Mouse (Mus musculus) olfactory bulb, adult 2 months (tissue): ENCODE measurements around the gene Ppp1r3e. TPM values are rescaled to one million over a fixed set of nuclear protein-coding genes. Genes with fewer than 3 reads are reported as not detected.

Experiments used
- H3K27ac ChIP-seq: fragments of 200-500 bp; 2 replicates; pipeline ENCODE4 v1.5.1; 2012; ENCODE audit warnings: low read depth, low read length; ENCODE audit not compliant: insufficient read depth
- H3K4me1 ChIP-seq: fragments of 200-500 bp; 2 replicates; pipeline ENCODE4 v1.6.1; 2012; ENCODE audit warnings: low read length; ENCODE audit not compliant: control insufficient read depth, insufficient read depth
- H3K4me3 ChIP-seq: fragments of 200-500 bp; 2 replicates; pipeline ENCODE4 v1.5.1; 2012; ENCODE audit warnings: mild to moderate bottlenecking, low read depth, low read length, moderate library complexity; ENCODE audit not compliant: insufficient read depth
- CTCF ChIP-seq: fragments of 200-500 bp; IDR thresholded peaks from 2 replicates; pipeline ENCODE4 v1.5.1; 2012; ENCODE audit warnings: low read depth, mild to moderate bottlenecking, low read length, moderate library complexity; ENCODE audit not compliant: insufficient read depth
- POLR2A ChIP-seq: fragments of 200-500 bp; IDR thresholded peaks from 2 replicates; pipeline ENCODE4 v1.6.1; 2012; ENCODE audit warnings: mild to moderate bottlenecking, low read depth, low read length, moderate library complexity; ENCODE audit not compliant: insufficient read depth
- WGBS: fragments of 180-500 bp; shearing (Covaris S2); methylation state at CpG from one replicate; pipeline ENCODE4 v1.1.7; 2018; 5-methylcytosine and 5-hydroxymethylcytosine counted together
- polyA plus RNA-seq: library from polyadenylated mRNA; stranded (reverse); fragments of >200 nt; gene quantifications from 2 replicates; pipeline ENCODE4 v1.2.4, GENCODE M21; 2012; ENCODE audit warnings: low replicate concordance; ENCODE audit not compliant: missing spikeins, insufficient read depth, insufficient read length

Ppp1r3e gene
- polyA plus RNA-seq, 1 experiment = not detected

DNA sequence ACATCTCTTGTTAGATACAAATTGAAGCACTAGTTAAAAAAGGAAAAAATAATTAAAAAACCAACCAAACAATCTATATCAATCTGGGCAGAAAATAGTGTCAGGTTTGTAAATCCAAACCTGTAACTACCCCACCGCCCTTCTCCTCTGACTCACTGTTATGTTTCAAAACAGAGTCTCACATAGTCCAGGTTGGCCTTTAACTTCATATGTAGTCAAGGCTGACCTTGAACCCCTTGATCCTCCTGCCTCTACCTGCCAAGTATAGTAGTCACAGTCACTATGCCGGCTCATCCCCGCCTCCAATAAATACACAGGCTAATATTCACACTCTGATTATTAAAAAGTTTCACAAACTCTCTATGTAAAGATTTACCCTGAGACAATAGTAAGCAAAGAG is 21.6 kb downstream of the Ppp1r3e start:
- Histone ChIP-seq H3K4me3 (no peak overlapping the region), H3K4me1 (0 out of 2 replicates have a peak, but pooled peaks cover 4% of the 10 kb centered on the region), H3K27ac (no peak overlapping the region)
- 93% methylated on average over 3 of the region's 3 CpGs for WGBS
- TF ChIP-seq POLR2A (no peak), CTCF (no peak)

- Histone ChIP-seq H3K27ac (no peak overlapping the region), H3K4me3 (no peak overlapping the region), H3K4me1 (no peaks in the 10 kb centered on the region)
- 3% methylated on average over 4 of the region's 4 CpGs for WGBS
- TF ChIP-seq CTCF = no peak
- TF ChIP-seq POLR2A = no peak
Measured at GRCm38 (mm10) chr14:54843461-54843860, 33.9 kb downstream of the Ppp1r3e start.

DNA sequence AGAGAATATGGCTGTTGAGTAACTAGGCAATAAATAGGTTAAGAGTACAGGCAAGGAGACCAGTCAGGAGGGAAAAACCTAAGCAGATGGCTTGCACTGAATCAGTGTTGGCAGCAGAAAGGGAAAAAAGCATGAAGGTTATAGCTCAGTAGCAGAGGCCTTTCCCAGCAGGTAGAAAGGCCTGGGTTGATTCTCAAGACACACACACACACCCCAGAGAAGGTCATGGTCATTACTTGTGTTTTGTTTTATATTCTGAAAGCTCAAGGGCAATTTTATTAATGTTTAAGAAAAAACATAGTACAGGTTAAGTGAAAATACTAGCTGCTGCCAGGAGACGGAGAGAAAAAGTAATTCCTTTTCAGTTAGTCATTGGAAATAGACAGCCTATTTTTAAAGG is 53.6 kb downstream of the Ppp1r3e start:
- TF ChIP-seq CTCF = no peak
- TF ChIP-seq POLR2A = no peak
- Histone ChIP-seq H3K4me1 (no peaks in the 10 kb centered on the region), H3K27ac (no peak overlapping the region), H3K4me3 (no peak overlapping the region)
- WGBS = 41% methylated on average over 1 of the region's 1 CpGs

Other genes with a start within 250 kb of the Ppp1r3e start
- gene Gm17606, start 236.6 kb downstream of the Ppp1r3e start, polyA plus RNA-seq = not detected in 2 replicates
- gene Cdh24, start 236.2 kb downstream of the Ppp1r3e start, polyA plus RNA-seq = not detected in 2 replicates
- gene 1700123O20Rik, start 191.3 kb downstream of the Ppp1r3e start, polyA plus RNA-seq = not detected in 2 replicates
- gene Acin1, start 190.6 kb downstream of the Ppp1r3e start, polyA plus RNA-seq = 835 TPM in 1 of 2 replicates, not detected in the other
- gene Gm29776, start 178.7 kb downstream of the Ppp1r3e start, polyA plus RNA-seq = not detected in 2 replicates
- gene Cebpe, start 165.4 kb downstream of the Ppp1r3e start, polyA plus RNA-seq = not detected in 2 replicates
- gene Slc7a8, start 95.6 kb downstream of the Ppp1r3e start, polyA plus RNA-seq = not detected in 2 replicates
- gene Rnf212b, start 63.4 kb downstream of the Ppp1r3e start, polyA plus RNA-seq = not detected in 2 replicates
- not detected in 2 replicates for gene Homez, start 6.6 kb downstream of the Ppp1r3e start, polyA plus RNA-seq
- 145 TPM in 1 of 2 replicates, not detected in the other for gene Bcl2l2, start 5.8 kb upstream of the Ppp1r3e start, polyA plus RNA-seq
- not detected in 2 replicates for gene Gm20521, start 5.9 kb upstream of the Ppp1r3e start, polyA plus RNA-seq
- gene Pabpn1, start 14.9 kb upstream of the Ppp1r3e start, polyA plus RNA-seq = not detected in 2 replicates
- gene Slc22a17, start 35.6 kb upstream of the Ppp1r3e start, polyA plus RNA-seq = 220 TPM in 1 of 2 replicates, not detected in the other
- gene Efs, start 48.6 kb upstream of the Ppp1r3e start, polyA plus RNA-seq = not detected in 2 replicates
- not detected in 2 replicates for gene Il25, start 55.1 kb upstream of the Ppp1r3e start, polyA plus RNA-seq
- gene Cmtm5, start 58.7 kb upstream of the Ppp1r3e start, polyA plus RNA-seq = not detected in 2 replicates
- not detected in 2 replicates for gene Myh6, start 89.4 kb upstream of the Ppp1r3e start, polyA plus RNA-seq
- gene Gm17428, start 99.4 kb upstream of the Ppp1r3e start, polyA plus RNA-seq = not detected in 2 replicates
- gene Myh7, start 117.1 kb upstream of the Ppp1r3e start, polyA plus RNA-seq = not detected in 2 replicates
- not detected in 2 replicates for gene Ngdn, start 137.9 kb upstream of the Ppp1r3e start, polyA plus RNA-seq
- not detected in 2 replicates for gene Zfhx2, start 214.8 kb upstream of the Ppp1r3e start, polyA plus RNA-seq
- not detected in 2 replicates for gene Thtpa, start 217.2 kb upstream of the Ppp1r3e start, polyA plus RNA-seq
- gene Ap1g2, start 229.0 kb upstream of the Ppp1r3e start, polyA plus RNA-seq = not detected in 2 replicates
- not detected in 2 replicates for gene Jph4, start 239.4 kb upstream of the Ppp1r3e start, polyA plus RNA-seq